Mouse (Mus musculus) stomach, embryonic 16.5 days (tissue): ENCODE data around the gene Adh1. TPM values are rescaled to one million over a fixed set of nuclear protein-coding genes. Genes with fewer than 3 reads are reported as not detected.

Source experiments
- ATAC-seq: fragments of 200-750 bp; cut with Nextera tagmentation; 2 replicates; pipeline ENCODE4 v1.8.0; 2017; ENCODE audit warnings: moderate number of reproducible peaks, moderate TSS enrichment; ENCODE audit not compliant: insufficient read depth, low FRiP score
- H3K27ac ChIP-seq: fragments of 300-500 bp; sonication (generic); 2 replicates; pipeline ENCODE4 v1.5.1; 2014; ENCODE audit warnings: low read length
- H3K27me3 ChIP-seq: fragments of 300-500 bp; sonication (generic); 2 replicates; pipeline ENCODE4 v1.6.1; 2014; ENCODE audit warnings: low read length, control low read depth, mixed read lengths; ENCODE audit not compliant: control insufficient read depth, insufficient read depth
- H3K36me3 ChIP-seq: fragments of 300-500 bp; sonication (generic); 2 replicates; pipeline ENCODE4 v1.6.1; 2014; ENCODE audit warnings: low read length; ENCODE audit not compliant: control insufficient read depth, insufficient read depth
- H3K4me1 ChIP-seq: fragments of 300-500 bp; sonication (generic); 2 replicates; pipeline ENCODE4 v1.6.1; 2014; ENCODE audit warnings: low read length, control low read depth, mixed read lengths; ENCODE audit not compliant: control insufficient read depth, insufficient read depth
- H3K4me2 ChIP-seq: fragments of 300-500 bp; sonication (generic); 2 replicates; pipeline ENCODE4 v1.6.1; 2014; ENCODE audit warnings: low read depth, low read length, mixed read lengths
- H3K4me3 ChIP-seq: fragments of 300-500 bp; sonication (generic); replicated peaks from 2 replicates; pipeline ENCODE4 v1.5.1; 2014; ENCODE audit warnings: mild to moderate bottlenecking, low read length
- H3K9ac ChIP-seq: fragments of 300-500 bp; sonication (generic); 2 replicates; pipeline ENCODE4 v1.6.1; 2014; ENCODE audit warnings: low read length
- H3K9me3 ChIP-seq: fragments of 300-500 bp; sonication (generic); replicated peaks from 2 replicates; pipeline ENCODE4 v1.6.1; 2016; ENCODE audit warnings: low read length, control low read depth; ENCODE audit not compliant: control insufficient read depth
- WGBS: fragments of 180-500 bp; shearing (Covaris S2); extraction: QIAGEN DNeasy Blood & Tissue Kit; methylation state at CpG from one replicate; pipeline ENCODE4 v1.1.7; 2014; 5-methylcytosine and 5-hydroxymethylcytosine counted together
- polyA plus RNA-seq: library from polyadenylated mRNA; unstranded; fragments of >200 nt; fragmentation: Nextera tagmentation; extraction: Ambion mirVana; gene quantifications from 2 replicates; pipeline ENCODE4 v1.2.1, GENCODE M21; 2015

Adh1 gene
- polyA plus RNA-seq, 1 experiment from 2014 or later: 92.5 TPM

- no peak for ATAC-seq
- 64% methylated on average over 4 of the region's 4 CpGs for WGBS
- H3K9me3 ChIP-seq: no peaks in the 10 kb centered on the region
- no peak overlapping the region for H3K4me3 ChIP-seq
- H3K9ac ChIP-seq: no peak overlapping the region
- no peaks in the 10 kb centered on the region for H3K27me3 ChIP-seq
- H3K36me3 ChIP-seq: no peaks in the 10 kb centered on the region
- no peaks in the 10 kb centered on the region for H3K4me1 ChIP-seq
- no peak overlapping the region for H3K4me2 ChIP-seq
- no peak overlapping the region for H3K27ac ChIP-seq
These were observed 73.5 kb downstream of the Adh1 start for GRCm38 (mm10) chr3:138334320-138334719.

DNA sequence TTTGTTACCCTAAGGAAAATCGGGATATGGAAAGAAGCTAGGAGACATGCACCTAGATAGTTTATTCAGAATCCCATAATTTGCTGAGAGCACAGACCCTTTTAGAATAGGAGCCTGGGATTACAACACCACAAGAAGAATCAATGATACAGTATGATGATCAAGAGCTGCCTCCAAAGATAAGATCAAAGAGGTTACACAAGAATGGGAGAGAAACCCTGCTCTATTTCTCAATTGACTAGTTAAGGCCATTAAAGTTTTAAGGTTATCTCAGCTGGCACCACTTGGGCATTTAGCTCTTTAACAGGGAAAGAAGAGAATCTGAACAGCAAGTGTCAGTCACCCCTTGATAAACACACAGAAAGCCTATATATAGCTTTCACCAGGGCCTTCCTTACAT lies 74.8 kb downstream of the Adh1 start:
- no peak for ATAC-seq
- Histone ChIP-seq H3K36me3 (no peaks in the 10 kb centered on the region), H3K27ac (no peak overlapping the region), H3K4me1 (no peaks in the 10 kb centered on the region), H3K9ac (no peak overlapping the region), H3K27me3 (no peaks in the 10 kb centered on the region), H3K4me3 (no peak overlapping the region), H3K9me3 (no peaks in the 10 kb centered on the region), H3K4me2 (no peak overlapping the region)
- 90% methylated on average over 1 of the region's 1 CpGs for WGBS

GRCm38 (mm10) chr3:138336104-138336754 lies 75.4 kb downstream of the Adh1 start:
- WGBS: 58% methylated on average over 3 of the region's 3 CpGs

More at GRCm38 (mm10) chr3:138336104-138336754, 75.4 kb downstream of the Adh1 start:
- Histone ChIP-seq H3K27ac (no peak overlapping the region), H3K9me3 (no peaks in the 10 kb centered on the region), H3K4me1 (no peaks in the 10 kb centered on the region), H3K4me3 (no peak overlapping the region), H3K36me3 (no peaks in the 10 kb centered on the region), H3K4me2 (no peak overlapping the region), H3K9ac (no peak overlapping the region), H3K27me3 (no peaks in the 10 kb centered on the region)
- no peak for ATAC-seq

Other genes with a start within 250 kb of the Adh1 start
- gene 1110002E22Rik, start 195.9 kb upstream of the Adh1 start, polyA plus RNA-seq: 0.09 and 1.4 TPM in 2 replicates
- 0.14 and 0.19 TPM in 2 replicates for gene Gm5105, start 193.6 kb upstream of the Adh1 start, polyA plus RNA-seq
- 8.0 and 9.2 TPM in 2 replicates for gene Trmt10a, start 117.5 kb upstream of the Adh1 start, polyA plus RNA-seq
- 56.2 and 63.7 TPM in 2 replicates for gene Mttp, start 116.0 kb upstream of the Adh1 start, polyA plus RNA-seq
- 0.13 and 0.32 TPM in 2 replicates for gene 4930579F01Rik, start 67.2 kb upstream of the Adh1 start, polyA plus RNA-seq
- gene Adh7, start 43.2 kb upstream of the Adh1 start, polyA plus RNA-seq: 0.79 and 1.6 TPM in 2 replicates
- gene Adh6a, start 52.3 kb downstream of the Adh1 start, polyA plus RNA-seq: 0.16 and 0.32 TPM in 2 replicates
- gene Adh6b, start 80.8 kb downstream of the Adh1 start, polyA plus RNA-seq: 0.13 and 0.39 TPM in 2 replicates
- gene Adh4, start 154.5 kb downstream of the Adh1 start, polyA plus RNA-seq: not detected in 2 replicates
- gene Adh5, start 182.1 kb downstream of the Adh1 start, polyA plus RNA-seq: 169 and 178 TPM in 2 replicates
- gene Metap1, start 228.5 kb downstream of the Adh1 start, polyA plus RNA-seq: 50.0 and 53.4 TPM in 2 replicates